ENCODE assay signal across 10 mouse cellular contexts in genomic region chr14:47989315-47989714, GRCm38 (mm10).
DNase-seq lines count a peak whose midpoint lies in the region; ATAC-seq and TF ChIP-seq lines count a peak whose summit lies in the region.
"Had no signal": no experiment of that assay in that cellular context is flagged by ENCODE, and none has a peak within 500 bp of the region (broad histone marks: within the 10 kb centered on the region; RNA-seq: fewer than 3 reads in every experiment).

No protein-coding gene starts in this region.

- no peak overlapping the region for H3K9ac ChIP-seq in forebrain, embryonic 13.5 days
- H3K9ac ChIP-seq in midbrain, embryonic 14.5 days (replicated peaks; ENCODE audit: low read length) = no peak overlapping the region
- H3K9ac ChIP-seq in midbrain, embryonic 16.5 days (ENCODE audit: low read depth, low read length) = no peak overlapping the region
- no peak overlapping the region for H3K9ac ChIP-seq in neural tube, embryonic 15.5 days (replicated peaks)

- TF ChIP-seq POLR2A in brain, embryonic 14.5 days (IDR thresholded peaks at IDR 0.05; ENCODE audit: borderline replicate concordance, extremely low read depth, insufficient read depth, insufficient read length, poor library complexity, severe bottlenecking) = no peak

- no peaks in the 10 kb centered on the region for H3K36me3 ChIP-seq in forebrain, embryonic 13.5 days (ENCODE audit: poor library complexity, severe bottlenecking)
- no peaks in the 10 kb centered on the region for H3K36me3 ChIP-seq in forebrain, embryonic 10.5 days (replicated peaks)
- H3K36me3 ChIP-seq in midbrain, embryonic 14.5 days (ENCODE audit: control insufficient read depth, insufficient read depth, low read length) = no peaks in the 10 kb centered on the region
- H3K36me3 ChIP-seq in midbrain, embryonic 16.5 days (ENCODE audit: control insufficient read depth, insufficient read depth, low read length) = no peaks in the 10 kb centered on the region
- no peaks in the 10 kb centered on the region for H3K36me3 ChIP-seq in neural tube, embryonic 15.5 days

- 36% methylated on average over 5 of the region's 5 CpGs for WGBS in forebrain, embryonic 13.5 days
- 79% methylated on average over 5 of the region's 5 CpGs for WGBS in forebrain, embryonic 10.5 days
- WGBS in midbrain, embryonic 14.5 days = 56% methylated on average over 5 of the region's 5 CpGs
- 41% methylated on average over 5 of the region's 5 CpGs for WGBS in midbrain, embryonic 16.5 days
- 23% methylated on average over 5 of the region's 5 CpGs for WGBS in neural tube, embryonic 15.5 days

- no peak overlapping the region for H3K4me2 ChIP-seq in forebrain, embryonic 13.5 days
- no peak overlapping the region for H3K4me2 ChIP-seq in midbrain, embryonic 14.5 days (ENCODE audit: low read length)
- no peak overlapping the region for H3K4me2 ChIP-seq in midbrain, embryonic 16.5 days (ENCODE audit: low read length)
- H3K4me2 ChIP-seq in neural tube, embryonic 15.5 days = no peak overlapping the region

- ATAC-seq in forebrain, embryonic 13.5 days = peak; percentile 76
- ATAC-seq in midbrain, embryonic 14.5 days (ENCODE audit: low FRiP score, low TSS enrichment) = no peak
- ATAC-seq in midbrain, embryonic 16.5 days = no peak
- 0 out of 2 replicates have a peak, but pooled peaks have one; percentile 41 for ATAC-seq in neural tube, embryonic 15.5 days (ENCODE audit: low FRiP score)

- DNase-seq in forebrain, embryonic 10.5 days (ENCODE audit: extremely low spot score, low spot score) = no peak
- peak; percentile 59 for DNase-seq in midbrain, embryonic 14.5 days
- peak; percentile 95 for DNase-seq in brain, embryonic 14.5 days (ENCODE audit: low read depth)
- DNase-seq in thymus, postnatal 14 days = no peak
- DNase-seq: heart, adult 2 months; heart, postnatal 36 days had no signal

- H3K27ac ChIP-seq in forebrain, embryonic 13.5 days = peak overlapping the region; percentile 5; the same call in 1 of the 2 replicates
- H3K27ac ChIP-seq in forebrain, embryonic 10.5 days = no peak overlapping the region
- H3K27ac ChIP-seq in midbrain, embryonic 14.5 days (replicated peaks; ENCODE audit: low read depth, low read length) = no peak overlapping the region
- H3K27ac ChIP-seq in midbrain, embryonic 16.5 days (ENCODE audit: low read length) = no peak overlapping the region
- no peak overlapping the region for H3K27ac ChIP-seq in neural tube, embryonic 15.5 days (replicated peaks)
- H3K27ac ChIP-seq: heart, adult 2 months; macrophage had no signal

- no peak overlapping the region for H3K4me3 ChIP-seq in forebrain, embryonic 13.5 days
- H3K4me3 ChIP-seq in forebrain, embryonic 10.5 days = no peak overlapping the region
- no peak overlapping the region for H3K4me3 ChIP-seq in midbrain, embryonic 14.5 days (replicated peaks; ENCODE audit: low read depth, low read length)
- no peak overlapping the region for H3K4me3 ChIP-seq in midbrain, embryonic 16.5 days (ENCODE audit: low read depth, low read length)
- H3K4me3 ChIP-seq in neural tube, embryonic 15.5 days (replicated peaks) = no peak overlapping the region
- H3K4me3 ChIP-seq: heart, adult 2 months had no signal

- H3K27me3 ChIP-seq in forebrain, embryonic 13.5 days = no peaks in the 10 kb centered on the region
- H3K27me3 ChIP-seq in forebrain, embryonic 10.5 days (ENCODE audit: poor library complexity, severe bottlenecking) = no peaks in the 10 kb centered on the region
- H3K27me3 ChIP-seq in midbrain, embryonic 14.5 days (ENCODE audit: control insufficient read depth, insufficient read depth, low read length) = no peaks in the 10 kb centered on the region
- H3K27me3 ChIP-seq in midbrain, embryonic 16.5 days (ENCODE audit: control insufficient read depth, insufficient read depth, low read depth, low read length) = no peaks in the 10 kb centered on the region
- H3K27me3 ChIP-seq in neural tube, embryonic 15.5 days (replicated peaks) = no peaks in the 10 kb centered on the region

- TF ChIP-seq CTCF in brain, embryonic 14.5 days (IDR thresholded peaks at IDR 0.05; ENCODE audit: borderline replicate concordance, extremely low read depth, insufficient read depth, insufficient read length) = no peak

- H3K4me1 ChIP-seq in forebrain, embryonic 13.5 days = peaks cover 37% of the 10 kb centered on the region
- peaks cover 20% of the 10 kb centered on the region for H3K4me1 ChIP-seq in forebrain, embryonic 10.5 days
- H3K4me1 ChIP-seq in midbrain, embryonic 14.5 days (ENCODE audit: control insufficient read depth, insufficient read depth, low read length) = no peaks in the 10 kb centered on the region
- peaks cover 8% of the 10 kb centered on the region; the same call in 1 of the 2 replicates for H3K4me1 ChIP-seq in midbrain, embryonic 16.5 days (ENCODE audit: control insufficient read depth, insufficient read depth, low read length)
- peaks cover 19% of the 10 kb centered on the region for H3K4me1 ChIP-seq in neural tube, embryonic 15.5 days

- 0 out of 2 replicates have a peak, but pooled peaks cover 9% of the 10 kb centered on the region for H3K9me3 ChIP-seq in forebrain, embryonic 13.5 days (replicated peaks)
- peaks cover 4% of the 10 kb centered on the region; the same call in 1 of the 2 replicates for H3K9me3 ChIP-seq in forebrain, embryonic 10.5 days
- no peaks in the 10 kb centered on the region for H3K9me3 ChIP-seq in midbrain, embryonic 14.5 days (ENCODE audit: control insufficient read depth, low read length)
- no peaks in the 10 kb centered on the region for H3K9me3 ChIP-seq in midbrain, embryonic 16.5 days (replicated peaks; ENCODE audit: control insufficient read depth, low read length, poor library complexity, severe bottlenecking)
- H3K9me3 ChIP-seq in neural tube, embryonic 15.5 days (replicated peaks) = no peaks in the 10 kb centered on the region

Comparison
In these comparisons a context has a peak if more than half of its experiments do, and no peak if none do; other contexts are left out.
1. ATAC-seq: peak in forebrain, embryonic 13.5 days (single experiment) and neural tube, embryonic 15.5 days (single experiment); none in midbrain, embryonic 14.5 days (single experiment) and midbrain, embryonic 16.5 days (single experiment).
2. DNase-seq: peak in midbrain, embryonic 14.5 days (single experiment) and brain, embryonic 14.5 days (single experiment); none in forebrain, embryonic 10.5 days (single experiment) and thymus, postnatal 14 days (single experiment).